Mouse (Mus musculus) C2C12 (cell line): Measurements from ENCODE around the gene Psmd3.

Experiments used
- CTCF ChIP-seq: IDR thresholded peaks from one replicate; pipeline ENCODE4 v1.5.1; 2011; ENCODE audit not compliant: control insufficient read depth, insufficient read depth, insufficient read length
- MAX ChIP-seq: IDR thresholded peaks from one replicate; pipeline ENCODE4 v1.6.1; 2011; ENCODE audit warnings: mild to moderate bottlenecking, control low read depth
- USF1 ChIP-seq: IDR thresholded peaks from one replicate; pipeline ENCODE4 v1.6.1; 2011; ENCODE audit warnings: low read depth, mild to moderate bottlenecking, control low read depth, moderate library complexity

DNA sequence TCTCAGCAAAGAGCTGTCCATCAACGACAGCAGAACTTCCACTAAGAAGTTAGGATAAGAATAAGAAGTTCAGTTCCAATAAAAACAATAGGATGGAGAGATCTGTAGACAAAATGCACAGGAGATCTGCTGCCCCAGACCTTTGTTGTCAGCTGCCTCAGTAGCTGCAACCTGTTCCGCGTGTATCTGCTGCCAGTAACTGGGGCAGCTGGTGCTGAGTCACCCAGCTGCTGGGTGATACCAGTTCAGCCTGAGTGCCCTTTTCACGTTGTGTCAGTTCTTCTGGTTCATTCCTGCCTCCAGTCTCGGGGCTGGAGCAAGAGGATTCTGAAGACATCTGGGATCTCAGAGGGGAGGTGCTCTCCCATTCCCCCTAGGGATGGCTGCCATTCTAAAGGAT is 10.5 kb upstream of the Psmd3 start:
- TF ChIP-seq MAX (no peak), CTCF (no peak), USF1 (no peak)
